Mouse (Mus musculus) kidney, adult 2 months (tissue): ENCODE measurements around the gene Tnfrsf25. TPM values are rescaled to one million over a fixed set of nuclear protein-coding genes. Genes with fewer than 3 reads are reported as not detected.

Experiments
- DNase-seq: peaks from one replicate; pipeline ENCODE4 v3.0.0; 2021
- H3K27ac ChIP-seq: fragments of 200-500 bp; 2 replicates; pipeline ENCODE4 v1.5.1; 2012; ENCODE audit warnings: low read depth, low read length, control low read depth, inconsistent platforms; ENCODE audit not compliant: insufficient read depth
- H3K27me3 ChIP-seq: fragments of 200-500 bp; replicated peaks from 2 replicates; pipeline ENCODE4 v1.6.1; 2012; ENCODE audit warnings: mild to moderate bottlenecking, moderate library complexity, low read length, inconsistent platforms; ENCODE audit not compliant: control insufficient read depth, insufficient read depth
- H3K36me3 ChIP-seq: fragments of 200-500 bp; 2 replicates; pipeline ENCODE4 v1.6.1; 2012; ENCODE audit warnings: mild to moderate bottlenecking, moderate library complexity, low read length, inconsistent platforms; ENCODE audit not compliant: control insufficient read depth, insufficient read depth
- H3K4me1 ChIP-seq: fragments of 200-500 bp; 2 replicates; pipeline ENCODE4 v1.6.1; 2011; ENCODE audit warnings: low read length; ENCODE audit not compliant: control insufficient read depth, insufficient read depth
- H3K4me3 ChIP-seq: fragments of 200-500 bp; 2 replicates; pipeline ENCODE4 v1.5.1; 2011; ENCODE audit warnings: mild to moderate bottlenecking, low read depth, low read length, control low read depth; ENCODE audit not compliant: insufficient read depth
- CTCF ChIP-seq: fragments of 200-500 bp; conservative IDR thresholded peaks from 2 replicates; pipeline ENCODE4 v1.5.1; 2011; ENCODE audit warnings: low read depth, mild to moderate bottlenecking, control low read depth, low read length, moderate library complexity, mixed read lengths; ENCODE audit not compliant: insufficient read depth, insufficient read length
- POLR2A ChIP-seq: fragments of 200-500 bp; IDR thresholded peaks from one replicate; pipeline ENCODE4 v1.6.1; 2011; ENCODE audit warnings: low read depth, low read length, control low read depth
- WGBS: fragments of 180-500 bp; shearing (Covaris S2); methylation state at CpG from one replicate; pipeline ENCODE4 v1.1.7; 2018; 5-methylcytosine and 5-hydroxymethylcytosine counted together
- polyA plus RNA-seq: library from polyadenylated mRNA; depleted of rRNA; stranded (reverse); fragments of >200 nt; gene quantifications from 2 replicates; pipeline ENCODE4 v1.2.3, GENCODE M21; 2012

Tnfrsf25 gene
- polyA plus RNA-seq, 1 experiment = 4.4 TPM

DNA sequence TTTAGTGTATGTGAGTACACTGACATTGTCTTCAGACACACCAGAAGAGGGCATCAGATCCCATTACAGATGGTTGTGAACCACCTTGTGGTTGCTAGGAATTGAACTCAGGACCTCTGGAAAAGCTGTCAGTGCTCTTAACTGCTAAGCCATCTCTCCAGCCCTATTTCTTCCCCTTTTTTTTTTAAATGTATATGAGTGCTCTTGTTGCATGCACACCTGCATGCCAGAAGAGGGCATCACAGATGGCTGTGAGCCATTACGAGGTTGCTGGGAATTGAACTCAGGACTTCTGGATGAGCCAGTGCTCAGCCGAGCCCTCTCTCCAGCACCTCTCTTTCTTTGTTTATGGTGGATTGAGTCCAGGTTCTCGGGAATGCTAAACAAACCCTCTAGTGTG is 6.2 kb upstream of the Tnfrsf25 start:
- Histone ChIP-seq H3K4me1 (peaks cover 7% of the 10 kb centered on the region; the same call in 1 of the 2 replicates), H3K4me3 (no peak overlapping the region), H3K36me3 (peaks cover 9% of the 10 kb centered on the region), H3K27ac (no peak overlapping the region), H3K27me3 (no peaks in the 10 kb centered on the region)
- no peak for DNase-seq
- WGBS = 64% methylated on average over 3 of the region's 3 CpGs
- TF ChIP-seq POLR2A (no peak), CTCF (0 out of 2 replicates have a peak, but pooled peaks have one; percentile 10)

DNA sequence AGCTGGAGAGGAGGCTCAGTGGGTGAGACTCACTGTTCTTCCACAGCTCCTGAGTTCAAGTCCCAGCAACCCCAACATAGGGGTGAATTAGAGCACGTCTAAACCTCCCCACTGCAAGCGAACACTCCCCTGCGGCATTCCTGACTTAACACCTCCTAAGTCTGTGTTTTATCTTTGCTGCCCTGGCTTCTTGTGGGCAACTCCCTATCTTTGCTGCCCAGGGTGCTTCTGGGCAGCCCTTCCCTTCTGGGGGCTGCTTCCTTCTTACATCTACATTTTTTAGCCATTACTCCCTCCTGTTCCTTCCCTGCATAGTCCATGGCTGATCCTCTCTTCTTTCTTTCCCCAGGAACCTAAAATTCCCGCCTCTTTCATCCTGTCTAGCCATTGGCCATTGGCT is 5.0 kb upstream of the Tnfrsf25 start:
- DNase-seq = no peak
- H3K27me3 ChIP-seq = no peaks in the 10 kb centered on the region
- peaks cover 9% of the 10 kb centered on the region for H3K36me3 ChIP-seq
- no peak overlapping the region for H3K4me3 ChIP-seq
- WGBS = 90% methylated on average over 4 of the region's 4 CpGs
- peaks cover 7% of the 10 kb centered on the region; the same call in 1 of the 2 replicates for H3K4me1 ChIP-seq
- TF ChIP-seq CTCF (no peak), POLR2A (no peak)
- H3K27ac ChIP-seq = no peak overlapping the region

DNA sequence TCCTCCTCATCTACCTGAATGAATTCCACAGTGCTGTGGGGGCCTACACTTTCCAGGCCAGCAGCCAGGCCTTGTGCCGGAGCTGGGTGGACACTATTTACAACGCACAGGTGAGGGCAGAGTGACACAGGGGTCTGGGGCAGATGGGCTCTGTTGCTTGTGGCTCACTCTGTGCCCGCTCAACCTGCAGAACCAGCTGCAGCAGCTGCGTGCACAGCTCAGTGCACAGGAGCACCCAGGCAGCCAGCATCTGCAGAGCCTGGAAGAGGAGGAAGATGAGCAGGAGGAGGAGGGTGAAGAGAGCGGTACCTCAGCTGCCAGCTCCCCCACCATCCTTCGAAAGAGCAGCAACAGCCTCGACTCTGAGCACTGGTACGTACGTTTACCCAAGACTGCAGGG is 3.4 kb upstream of the Tnfrsf25 start:
- peaks cover 9% of the 10 kb centered on the region for H3K36me3 ChIP-seq
- no peak for TF ChIP-seq CTCF
- no peak for TF ChIP-seq POLR2A
- H3K27ac ChIP-seq = no peak overlapping the region
- no peaks in the 10 kb centered on the region for H3K27me3 ChIP-seq
- WGBS = 74% methylated on average over 9 of the region's 9 CpGs
- no peak overlapping the region for H3K4me3 ChIP-seq
- H3K4me1 ChIP-seq = peaks cover 7% of the 10 kb centered on the region; the same call in 1 of the 2 replicates
- DNase-seq = no peak

DNA sequence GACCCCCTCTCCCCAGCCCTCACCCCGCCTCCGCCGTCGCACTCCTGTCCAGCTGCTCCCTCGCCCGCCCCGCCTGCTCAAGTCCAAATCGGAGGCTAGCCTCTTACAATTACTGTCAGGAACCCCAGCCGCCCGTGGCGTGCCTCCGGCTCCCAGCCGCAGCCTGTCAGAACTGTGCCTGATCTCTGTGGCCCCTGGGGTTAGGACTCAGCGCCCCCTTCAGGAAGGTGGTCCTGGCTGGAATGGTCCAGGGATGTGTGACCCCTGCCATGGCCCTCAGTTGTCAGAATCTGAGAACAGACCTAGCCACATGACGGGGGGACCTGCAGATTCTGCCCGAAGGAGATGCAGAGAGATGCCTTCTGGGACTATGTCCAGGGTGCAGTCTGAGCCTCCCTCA is 1.7 kb upstream of the Tnfrsf25 start:
- no peak for TF ChIP-seq POLR2A
- no peak for TF ChIP-seq CTCF
- Histone ChIP-seq H3K27ac (no peak overlapping the region), H3K27me3 (no peaks in the 10 kb centered on the region), H3K4me3 (no peak overlapping the region), H3K36me3 (peaks cover 9% of the 10 kb centered on the region), H3K4me1 (peaks cover 1% of the 10 kb centered on the region; the same call in 1 of the 2 replicates)
- DNase-seq = no peak
- WGBS = 84% methylated on average over 16 of the region's 16 CpGs

DNA sequence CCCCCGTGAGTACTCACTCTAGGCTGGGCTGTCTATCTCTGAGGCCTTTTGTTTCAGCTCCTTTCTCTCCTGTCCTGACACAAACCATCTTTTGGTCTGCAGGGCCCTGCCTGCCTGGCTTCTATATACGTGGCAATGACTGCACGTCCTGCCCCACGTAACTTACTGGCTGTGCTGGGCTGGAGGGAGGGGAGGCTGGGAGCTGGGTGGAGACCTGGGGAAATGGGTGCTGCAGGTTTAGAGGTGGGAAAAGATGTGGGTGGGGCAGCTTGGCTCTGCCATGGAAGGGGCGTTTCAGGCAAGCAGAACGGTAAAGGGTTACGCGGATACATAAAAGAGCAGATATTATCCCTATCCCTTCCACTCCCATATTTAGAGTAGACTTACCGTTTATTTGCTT is 1.8 kb downstream of the Tnfrsf25 start:
- Histone ChIP-seq H3K27ac (no peak overlapping the region), H3K4me3 (no peak overlapping the region), H3K27me3 (no peaks in the 10 kb centered on the region), H3K36me3 (peaks cover 5% of the 10 kb centered on the region; the same call in 1 of the 2 replicates), H3K4me1 (no peaks in the 10 kb centered on the region)
- no peak for DNase-seq
- no peak for TF ChIP-seq CTCF
- no peak for TF ChIP-seq POLR2A
- 85% methylated on average over 9 of the region's 9 CpGs for WGBS

DNA sequence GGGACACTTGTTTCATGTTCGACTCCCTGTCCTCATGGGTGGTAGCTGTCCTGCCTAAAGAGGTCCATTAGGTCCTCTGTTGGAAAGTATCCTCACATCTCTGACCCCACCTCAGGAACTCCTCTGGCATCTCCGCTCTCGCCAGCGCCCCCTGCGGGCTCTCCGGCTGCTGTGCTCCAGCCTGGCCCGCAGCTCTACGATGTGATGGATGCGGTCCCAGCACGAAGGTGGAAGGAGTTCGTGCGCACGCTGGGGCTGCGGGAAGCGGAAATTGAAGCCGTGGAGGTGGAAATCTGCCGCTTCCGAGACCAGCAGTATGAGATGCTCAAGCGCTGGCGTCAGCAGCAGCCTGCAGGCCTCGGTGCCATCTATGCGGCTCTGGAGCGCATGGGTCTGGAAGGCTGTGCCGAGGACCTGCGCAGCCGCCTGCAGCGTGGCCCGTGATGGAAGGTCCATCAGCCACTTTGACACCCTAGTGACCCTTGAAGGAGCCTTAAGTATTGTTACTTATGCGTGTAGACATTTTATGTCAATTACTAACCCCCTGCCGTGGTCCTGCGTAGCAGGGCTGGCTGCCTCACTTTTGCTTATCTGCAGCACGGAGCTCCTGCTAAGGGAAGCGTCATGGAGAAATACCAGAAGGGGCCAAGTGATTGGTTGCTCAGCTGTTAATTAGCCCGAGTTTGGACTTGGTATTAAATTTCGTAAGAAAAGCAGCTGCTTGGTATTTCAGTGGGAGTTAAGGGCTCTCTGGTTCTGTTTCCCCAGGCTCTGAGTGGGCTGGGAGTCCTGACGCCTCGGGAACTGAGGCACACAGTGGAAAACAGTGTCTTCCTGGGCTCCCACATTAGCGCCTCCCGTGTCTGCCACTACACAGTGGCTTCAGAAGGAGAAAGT is 3.9 kb downstream of the Tnfrsf25 start:
- H3K27me3 ChIP-seq = no peaks in the 10 kb centered on the region
- no peaks in the 10 kb centered on the region for H3K4me1 ChIP-seq
- H3K27ac ChIP-seq = no peak overlapping the region
- no peak overlapping the region for H3K4me3 ChIP-seq
- DNase-seq = peak; percentile 57
- no peaks in the 10 kb centered on the region for H3K36me3 ChIP-seq
- 31% methylated on average over 39 of the region's 39 CpGs for WGBS
- TF ChIP-seq CTCF = peak; percentile 45
- no peak for TF ChIP-seq POLR2A

DNA sequence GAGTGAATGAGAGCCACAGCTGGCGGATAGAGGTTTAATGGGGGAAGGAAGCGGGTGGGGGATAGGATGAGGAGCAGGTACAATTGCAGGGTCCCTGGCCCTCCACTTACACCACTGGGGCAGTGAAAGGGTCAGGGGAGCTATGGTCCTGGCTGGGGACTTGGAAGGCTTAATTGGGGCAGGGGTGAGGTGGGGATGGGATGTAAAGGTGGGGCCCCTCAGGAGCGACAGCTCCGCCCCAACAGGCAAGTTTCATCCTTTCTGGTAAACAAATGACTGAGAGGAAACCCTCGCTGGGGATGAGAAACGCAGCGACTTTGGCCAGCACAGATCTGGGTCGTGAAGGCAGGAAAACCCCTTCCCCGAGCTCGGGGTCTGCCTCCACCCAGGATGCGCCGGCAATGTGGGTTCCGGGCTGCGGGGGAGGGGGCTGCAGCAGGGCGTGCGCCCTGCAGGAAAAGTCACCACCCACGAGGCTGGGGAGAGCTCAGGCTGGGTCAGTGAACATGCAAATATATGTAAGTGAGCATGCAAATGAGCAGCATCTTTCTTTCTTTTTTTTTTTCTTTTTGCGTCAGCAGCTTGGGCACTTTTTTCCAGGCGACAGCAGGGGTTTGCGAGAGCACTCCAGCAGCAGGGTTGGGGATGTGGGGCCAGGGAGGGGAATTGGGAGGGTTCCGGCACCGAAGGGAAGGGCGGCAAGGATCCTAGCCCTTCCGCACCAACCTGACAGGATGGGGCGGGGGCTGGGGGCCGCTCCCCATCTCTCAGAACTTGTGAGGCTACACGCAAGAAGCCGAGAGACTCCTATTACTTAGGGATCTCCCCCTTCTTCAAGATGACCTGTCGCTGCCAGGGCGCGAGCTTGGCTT is 4.8 kb downstream of the Tnfrsf25 start:
- WGBS = 27% methylated on average over 31 of the region's 31 CpGs
- no peak for DNase-seq
- no peaks in the 10 kb centered on the region for H3K4me1 ChIP-seq
- H3K27me3 ChIP-seq = no peaks in the 10 kb centered on the region
- H3K4me3 ChIP-seq = no peak overlapping the region
- H3K36me3 ChIP-seq = no peaks in the 10 kb centered on the region
- H3K27ac ChIP-seq = no peak overlapping the region
- no peak for TF ChIP-seq POLR2A
- TF ChIP-seq CTCF = no peak
